In the genomic region with DNA sequence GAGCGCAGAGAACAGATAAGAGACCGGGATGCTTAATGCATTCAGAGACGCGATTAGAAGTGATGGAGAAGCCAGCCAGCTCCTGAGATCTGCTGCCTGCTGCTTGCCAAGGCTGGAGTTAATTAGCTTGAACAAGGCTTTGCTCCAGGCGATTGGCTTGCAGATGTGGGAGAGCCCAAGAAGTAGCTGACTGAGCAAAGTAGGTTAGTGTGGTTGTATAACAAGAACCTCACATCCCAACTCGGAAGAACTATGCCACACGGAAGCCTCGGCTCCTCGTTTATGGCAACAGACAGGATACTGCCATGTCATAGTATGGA, we compare ENCODE assay signal across 8 mouse cellular contexts.
DNase-seq lines count a peak whose midpoint lies in the region; ATAC-seq lines count a peak whose summit lies in the region.
"Had no signal": no experiment of that assay in that cellular context is flagged by ENCODE, and none has a peak within 500 bp of the region (broad histone marks: within the 10 kb centered on the region; RNA-seq: fewer than 3 reads in every experiment).

No protein-coding gene starts in this region.

- no peak overlapping the region for H3K27ac ChIP-seq in limb, embryonic 11.5 days (replicated peaks; ENCODE audit: low read depth, low read length)
- H3K27ac ChIP-seq in intestine, embryonic 15.5 days: no peak overlapping the region
- H3K27ac ChIP-seq: macrophage had no signal

- peak; percentile 47; the same call in 1 of the 2 replicates for ATAC-seq in limb, embryonic 11.5 days (ENCODE audit: insufficient number of reproducible peaks, low FRiP score, low TSS enrichment, low read depth)
- no peak for ATAC-seq in intestine, embryonic 15.5 days

- no peak overlapping the region for H3K4me2 ChIP-seq in limb, embryonic 11.5 days (ENCODE audit: low read depth, severe bottlenecking)
- H3K4me2 ChIP-seq in intestine, embryonic 15.5 days (replicated peaks): no peak overlapping the region

- H3K9me3 ChIP-seq in limb, embryonic 11.5 days (ENCODE audit: control insufficient read depth, low read length): no peaks in the 10 kb centered on the region
- no peaks in the 10 kb centered on the region for H3K9me3 ChIP-seq in intestine, embryonic 15.5 days

- H3K36me3 ChIP-seq in limb, embryonic 11.5 days (ENCODE audit: control insufficient read depth, insufficient read depth, low read length): no peaks in the 10 kb centered on the region
- no peaks in the 10 kb centered on the region for H3K36me3 ChIP-seq in intestine, embryonic 15.5 days

- no peak overlapping the region for H3K9ac ChIP-seq in limb, embryonic 11.5 days (ENCODE audit: low read length)
- no peak overlapping the region for H3K9ac ChIP-seq in intestine, embryonic 15.5 days

- no peak overlapping the region for H3K4me3 ChIP-seq in limb, embryonic 11.5 days (ENCODE audit: low read depth, low read length)
- no peak overlapping the region for H3K4me3 ChIP-seq in intestine, embryonic 15.5 days (replicated peaks)

- 30% methylated on average over 9 of the region's 9 CpGs for WGBS in limb, embryonic 11.5 days
- WGBS in intestine, embryonic 15.5 days: 80% methylated on average over 9 of the region's 9 CpGs

- DNase-seq in testis, postnatal 14 days (ENCODE audit: low spot score): peak; percentile 5
- DNase-seq in testis, postnatal 10 days (ENCODE audit: low spot score): no peak
- peak; percentile 21 to 36 for DNase-seq in frontal cortex, postnatal 36 days (ENCODE audit: low spot score in 2 of 2)
- DNase-seq in limb, embryonic 11.5 days (ENCODE audit: low spot score): peak; percentile 38
- DNase-seq in thymus, postnatal 0 days (ENCODE audit: low spot score): no peak
- DNase-seq in urinary bladder, postnatal 25 days (ENCODE audit: low spot score): no peak

- no peaks in the 10 kb centered on the region for H3K4me1 ChIP-seq in limb, embryonic 11.5 days (ENCODE audit: control insufficient read depth, insufficient read depth, low read length)
- H3K4me1 ChIP-seq in intestine, embryonic 15.5 days (replicated peaks): no peaks in the 10 kb centered on the region

- H3K27me3 ChIP-seq in limb, embryonic 11.5 days (ENCODE audit: control insufficient read depth, insufficient read depth, low read length): no peaks in the 10 kb centered on the region
- no peaks in the 10 kb centered on the region for H3K27me3 ChIP-seq in intestine, embryonic 15.5 days (replicated peaks)

Comparison
In these comparisons a context has a peak if more than half of its experiments do, and no peak if none do; other contexts are left out.
1. DNase-seq: peak in testis, postnatal 14 days (single experiment), frontal cortex, postnatal 36 days (2 of 2) and limb, embryonic 11.5 days (single experiment); none in testis, postnatal 10 days (single experiment), thymus, postnatal 0 days (single experiment) and urinary bladder, postnatal 25 days (single experiment).